Mouse (Mus musculus): ENCODE results near the gene Rbsn.

The Rbsn gene

DNA sequence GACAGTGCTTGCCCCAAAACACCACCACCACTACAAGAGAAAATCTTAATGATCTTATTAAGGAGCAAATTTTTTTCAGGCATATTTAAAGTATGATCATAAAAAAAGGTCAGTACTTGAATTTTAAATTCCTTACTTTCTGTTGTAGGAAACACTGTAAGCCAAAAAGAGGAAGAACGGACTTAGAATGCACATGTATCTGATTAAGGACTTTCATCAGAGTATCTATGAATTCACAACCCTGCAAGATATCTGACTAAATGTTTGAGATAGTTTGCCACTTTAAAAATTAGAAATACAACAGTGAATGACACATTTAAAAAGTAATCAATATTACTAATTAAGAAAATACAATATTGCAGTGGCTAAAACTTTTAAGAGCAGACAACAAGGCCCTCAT is 38.3 kb downstream of the Rbsn start:
- DNase-seq (ENCODE audit: low read depth, low spot score) = no peak

DNA sequence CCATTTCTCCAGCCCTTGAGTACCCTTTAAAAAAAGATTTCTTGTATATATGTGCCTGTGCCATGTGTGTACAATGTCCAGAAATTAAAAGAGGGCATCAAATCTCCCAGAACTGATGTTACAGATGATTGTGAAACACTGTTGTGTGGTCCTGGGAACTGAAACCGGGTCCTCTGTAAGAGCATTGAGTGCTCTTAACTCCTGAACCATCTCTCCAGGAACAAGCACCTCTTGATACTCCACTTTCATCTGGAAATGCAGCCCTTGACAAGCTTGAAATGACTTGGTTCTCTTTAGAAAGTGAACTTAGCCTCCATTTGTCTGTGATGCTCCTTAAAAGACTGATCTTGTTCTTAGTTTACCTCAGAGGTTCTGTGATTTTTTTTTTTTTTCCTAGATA is 52.0 kb downstream of the Rbsn start:
- no peak for DNase-seq (ENCODE audit: low read depth, low spot score)

DNA sequence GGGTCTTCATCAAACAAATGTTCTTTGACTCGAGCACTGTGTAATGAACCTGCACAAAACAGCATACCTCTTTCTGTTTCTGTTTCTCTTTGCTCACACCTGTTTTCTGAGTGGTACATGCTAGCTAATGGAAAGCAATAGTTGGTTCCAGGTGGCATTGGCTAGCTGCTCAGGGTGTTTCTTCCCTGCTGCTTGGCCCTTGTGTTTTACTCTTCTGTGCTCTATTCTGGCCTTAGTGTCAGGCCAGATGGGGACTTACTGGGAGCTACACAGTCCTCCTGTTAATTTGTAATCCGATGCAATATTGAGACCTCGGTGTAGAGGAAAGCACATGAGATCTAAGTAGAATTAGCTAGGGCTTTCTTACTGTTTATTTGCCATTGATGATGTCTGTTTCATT is 55.9 kb downstream of the Rbsn start:
- DNase-seq (ENCODE audit: low read depth, low spot score) = no peak

DNA sequence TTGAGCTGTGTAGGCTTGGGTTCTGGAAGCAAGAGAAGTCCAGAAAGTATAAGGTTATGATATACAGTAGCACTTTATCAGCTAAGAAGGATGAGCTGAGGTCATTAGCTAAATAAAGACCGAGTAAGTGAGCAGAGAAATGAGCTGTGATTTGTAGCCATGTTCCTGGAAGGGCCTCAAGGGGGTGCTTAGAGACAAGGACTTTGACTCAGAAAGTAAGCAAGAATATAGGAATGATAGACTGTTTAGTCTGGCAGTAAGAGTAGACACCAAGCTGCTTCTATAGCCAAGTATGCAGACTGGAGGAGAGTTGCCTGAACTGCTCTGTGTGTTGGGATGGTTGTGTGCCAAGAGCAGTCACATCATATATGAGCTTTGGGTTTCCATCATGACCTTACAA is 61.0 kb downstream of the Rbsn start:
- DNase-seq (ENCODE audit: low read depth, low spot score) = peak; percentile 18

GRCm38 (mm10) chr6:92145881-92146280 is 68.8 kb downstream of the Rbsn start:
- no peak for DNase-seq (ENCODE audit: low read depth, low spot score)
